Mouse (Mus musculus) embryonic facial prominence, embryonic 11.5 days (tissue): ENCODE data around the gene Trir. TPM values are rescaled to one million over a fixed set of nuclear protein-coding genes. Genes with fewer than 3 reads are reported as not detected.
A peak's percentile ranks its signal among the peaks of the same experiment; 100 is the strongest.

Source experiments
- ATAC-seq: fragments of 200-750 bp; cut with Nextera tagmentation; replicated peaks from 2 replicates; pipeline ENCODE4 v1.8.0; 2017; ENCODE audit warnings: low read depth; ENCODE audit not compliant: insufficient number of reproducible peaks, low FRiP score, low TSS enrichment
- DNase-seq: peaks from one replicate; pipeline ENCODE4 v3.0.0-alpha.2; 2015; ENCODE audit warnings: low spot score
- H3K27ac ChIP-seq: fragments of 300-500 bp; sonication (generic); replicated peaks from 2 replicates; pipeline ENCODE4 v1.5.1; 2014; ENCODE audit warnings: mild to moderate bottlenecking, low read depth, low read length, control low read depth
- H3K27me3 ChIP-seq: fragments of 300-500 bp; sonication (generic); 2 replicates; pipeline ENCODE4 v1.6.1; 2014; ENCODE audit warnings: mild to moderate bottlenecking, low read length, moderate library complexity, mixed read lengths; ENCODE audit not compliant: control insufficient read depth, insufficient read depth
- H3K36me3 ChIP-seq: fragments of 300-500 bp; sonication (generic); replicated peaks from 2 replicates; pipeline ENCODE4 v1.6.1; 2014; ENCODE audit warnings: low read depth, mild to moderate bottlenecking, low read length, moderate library complexity, mixed read lengths; ENCODE audit not compliant: control insufficient read depth, insufficient read depth
- H3K4me1 ChIP-seq: fragments of 300-500 bp; sonication (generic); 2 replicates; pipeline ENCODE4 v1.6.1; 2014; ENCODE audit warnings: low read length, mixed read lengths; ENCODE audit not compliant: control insufficient read depth, insufficient read depth
- H3K4me2 ChIP-seq: fragments of 300-500 bp; sonication (generic); 2 replicates; pipeline ENCODE4 v1.6.1; 2014; ENCODE audit warnings: low read depth, mild to moderate bottlenecking, control low read depth, low read length, moderate library complexity
- H3K4me3 ChIP-seq: fragments of 300-500 bp; sonication (generic); 2 replicates; pipeline ENCODE4 v1.5.1; 2014; ENCODE audit warnings: low read depth, low read length, control low read depth
- H3K9ac ChIP-seq: fragments of 300-500 bp; sonication (generic); replicated peaks from 2 replicates; pipeline ENCODE4 v1.6.1; 2014; ENCODE audit warnings: mild to moderate bottlenecking, control low read depth, low read length
- H3K9me3 ChIP-seq: fragments of 300-500 bp; sonication (generic); replicated peaks from 2 replicates; pipeline ENCODE4 v1.6.1; 2016; ENCODE audit warnings: mild to moderate bottlenecking, low read length, inconsistent platforms, mixed read lengths; ENCODE audit not compliant: control insufficient read depth
- WGBS: fragments of 180-500 bp; shearing (Covaris S2); extraction: QIAGEN DNeasy Blood & Tissue Kit; methylation state at CpG from one replicate; pipeline ENCODE4 v1.1.7; 2014; 5-methylcytosine and 5-hydroxymethylcytosine counted together
- polyA plus RNA-seq: library from polyadenylated mRNA; unstranded; fragments of >200 nt; fragmentation: Nextera tagmentation; extraction: Ambion mirVana; gene quantifications from 2 replicates; pipeline ENCODE4 v1.2.1, GENCODE M21; 2014

The Trir gene
- polyA plus RNA-seq, 1 experiment from 2014 or later, result 178 TPM

GRCm38 (mm10) chr8:85035165-85035727, 8.6 kb downstream of the Trir start:
- H3K4me1 ChIP-seq, result peaks cover 3% of the 10 kb centered on the region
- peak overlapping the region; percentile 75 for H3K4me2 ChIP-seq
- no peaks in the 10 kb centered on the region; the same call in none of the 2 replicates for H3K36me3 ChIP-seq
- 6% methylated on average over 12 of the region's 12 CpGs for WGBS
- no peaks in the 10 kb centered on the region for H3K27me3 ChIP-seq
- no peak for DNase-seq
- no peak overlapping the region for H3K27ac ChIP-seq
- H3K9ac ChIP-seq, result peak overlapping the region; percentile 76; the same call in 1 of the 2 replicates
- H3K9me3 ChIP-seq, result no peaks in the 10 kb centered on the region
- H3K4me3 ChIP-seq, result peak overlapping the region; percentile 83
- ATAC-seq, result no peak

GRCm38 (mm10) chr8:85035728-85036310, 9.2 kb downstream of the Trir start:
- no peaks in the 10 kb centered on the region for H3K9me3 ChIP-seq
- H3K27ac ChIP-seq, result peak overlapping the region; percentile 61
- WGBS, result under 1% methylated on average over 15 of the region's 15 CpGs
- peak overlapping the region; percentile 76 for H3K9ac ChIP-seq
- H3K4me2 ChIP-seq, result peak overlapping the region; percentile 75
- H3K4me1 ChIP-seq, result peaks cover 3% of the 10 kb centered on the region
- peak; percentile 41 for DNase-seq
- H3K4me3 ChIP-seq, result peak overlapping the region; percentile 83
- ATAC-seq, result 0 out of 2 replicates have a peak, but pooled peaks have one; percentile 12
- peaks cover 4% of the 10 kb centered on the region for H3K36me3 ChIP-seq
- no peaks in the 10 kb centered on the region for H3K27me3 ChIP-seq

GRCm38 (mm10) chr8:85036381-85036717, 9.7 kb downstream of the Trir start:
- no peak for DNase-seq
- peak; percentile 19 for ATAC-seq
- H3K9me3 ChIP-seq, result no peaks in the 10 kb centered on the region
- no peaks in the 10 kb centered on the region for H3K27me3 ChIP-seq
- 0% methylated on average over 9 of the region's 9 CpGs for WGBS
- peak overlapping the region; percentile 83 for H3K4me3 ChIP-seq
- H3K9ac ChIP-seq, result peak overlapping the region; percentile 76
- peak overlapping the region; percentile 75 for H3K4me2 ChIP-seq
- peak overlapping the region; percentile 61 for H3K27ac ChIP-seq
- peaks cover 3% of the 10 kb centered on the region for H3K4me1 ChIP-seq
- peaks cover 4% of the 10 kb centered on the region for H3K36me3 ChIP-seq

GRCm38 (mm10) chr8:85036718-85037365, 10.2 kb downstream of the Trir start, which contains the start of gene Tnpo2:
Gene Tnpo2 (plus strand): TSS chr8:85036915.
- peak within 1 kb of the TSS; percentile 83 for H3K4me3 ChIP-seq
- ATAC-seq, result peak; percentile 84
- H3K4me1 ChIP-seq, result peaks cover 3% of the 10 kb centered on the region
- peak within 1 kb of the TSS; percentile 92 for H3K9ac ChIP-seq
- peak within 1 kb of the TSS; percentile 99 for H3K27ac ChIP-seq
- peak; percentile 97 for DNase-seq
- peaks cover 4% of the 10 kb centered on the region for H3K36me3 ChIP-seq
- H3K4me2 ChIP-seq, result peak within 1 kb of the TSS; percentile 84
- H3K9me3 ChIP-seq, result no peaks in the 10 kb centered on the region
- no peaks in the 10 kb centered on the region for H3K27me3 ChIP-seq
- under 1% methylated on average over 52 of the region's 59 CpGs for WGBS

GRCm38 (mm10) chr8:85037366-85037680, 10.7 kb downstream of the Trir start:
- Histone ChIP-seq H3K9ac (peak overlapping the region; percentile 92), H3K4me3 (peak overlapping the region; percentile 83), H3K9me3 (no peaks in the 10 kb centered on the region), H3K27ac (peak overlapping the region; percentile 99), H3K36me3 (peaks cover 4% of the 10 kb centered on the region), H3K4me1 (peaks cover 3% of the 10 kb centered on the region), H3K4me2 (peak overlapping the region; percentile 84), H3K27me3 (no peaks in the 10 kb centered on the region)
- peak; percentile 73 for DNase-seq
- ATAC-seq, result peak; percentile 75
- WGBS, result under 1% methylated on average over 14 of the region's 14 CpGs

- Histone ChIP-seq H3K4me2 (peak overlapping the region; percentile 84), H3K27me3 (no peaks in the 10 kb centered on the region), H3K4me1 (peaks cover 3% of the 10 kb centered on the region), H3K36me3 (peaks cover 4% of the 10 kb centered on the region), H3K9me3 (no peaks in the 10 kb centered on the region), H3K27ac (peak overlapping the region; percentile 99), H3K4me3 (peak overlapping the region; percentile 83), H3K9ac (peak overlapping the region; percentile 92)
- DNase-seq (peak; percentile 58), ATAC-seq (peak; percentile 15)
- WGBS, result under 1% methylated on average over 56 of the region's 57 CpGs
These were observed 11.3 kb downstream of the Trir start for GRCm38 (mm10) chr8:85037681-85038531.

GRCm38 (mm10) chr8:85043619-85044018, 17.0 kb downstream of the Trir start:
- H3K27me3 ChIP-seq, result no peaks in the 10 kb centered on the region
- no peaks in the 10 kb centered on the region for H3K9me3 ChIP-seq
- no peak overlapping the region for H3K4me2 ChIP-seq
- H3K36me3 ChIP-seq, result peaks cover 31% of the 10 kb centered on the region
- no peaks in the 10 kb centered on the region; the same call in 1 of the 2 replicates for H3K4me1 ChIP-seq
- H3K9ac ChIP-seq, result no peak overlapping the region
- H3K27ac ChIP-seq, result no peak overlapping the region
- WGBS, result 89% methylated on average over 6 of the region's 6 CpGs
- no peak for ATAC-seq
- DNase-seq, result no peak
- H3K4me3 ChIP-seq, result no peak overlapping the region
